Mouse (Mus musculus) C2C12 (cell line): Measurements from ENCODE around the gene Slc1a1.

Experiments used
- CEBPB ChIP-seq: IDR thresholded peaks from one replicate; pipeline ENCODE4 v1.6.1; 2011; ENCODE audit warnings: low read depth, mild to moderate bottlenecking, control low read depth, moderate library complexity
- CTCF ChIP-seq: IDR thresholded peaks from one replicate; pipeline ENCODE4 v1.5.1; 2011; ENCODE audit not compliant: control insufficient read depth, insufficient read depth, insufficient read length
- MYOD1 ChIP-seq: IDR thresholded peaks from one replicate; pipeline ENCODE4 v1.6.1; 2011; ENCODE audit warnings: low read depth; ENCODE audit not compliant: control insufficient read depth, insufficient read length
- MYOG ChIP-seq: IDR thresholded peaks from one replicate; pipeline ENCODE4 v1.6.1; 2011; ENCODE audit not compliant: control insufficient read depth, insufficient read length; ENCODE audit errors: extremely low read depth

GRCm38 (mm10) chr19:28963513-28963841, 128.6 kb downstream of the Slc1a1 start:
- TF ChIP-seq MYOG (no peak), CTCF (no peak), CEBPB (no peak), MYOD1 (no peak)
